Mouse (Mus musculus): ENCODE results near the gene Cpxm1.

DNA sequence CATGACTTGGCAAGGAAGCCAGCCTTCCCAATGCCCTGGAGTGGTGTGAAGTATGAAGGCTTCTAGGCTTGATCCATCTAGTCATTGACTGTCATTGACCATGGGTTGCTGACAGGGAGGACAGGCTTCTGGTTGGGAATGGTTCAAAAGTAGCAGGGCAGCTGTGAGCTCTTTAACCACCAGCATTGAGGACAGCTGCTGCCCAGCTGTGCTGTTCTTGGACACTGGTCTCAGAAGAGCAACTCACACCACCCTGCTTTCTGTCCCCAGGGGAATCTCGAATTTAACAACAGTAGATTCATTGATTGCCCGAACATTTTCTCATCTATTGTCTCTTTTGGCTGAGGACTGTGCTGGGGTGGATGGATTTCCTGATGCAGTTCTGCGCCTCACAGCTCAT is 43.5 kb downstream of the Cpxm1 start:
- no peak for TF ChIP-seq CTCF (IDR thresholded peaks at IDR 0.05; ENCODE audit: control insufficient read depth, insufficient read depth, insufficient replicate concordance, low read depth, low read length)
- TF ChIP-seq POLR2A (IDR thresholded peaks at IDR 0.05; ENCODE audit: control insufficient read depth, low read depth, low read length): no peak

Measured in testis, adult 2 months (tissue).